Mouse (Mus musculus) E14TG2a.4 (cell line): ENCODE measurements around the gene Mlkl.

ENCODE experiments used
- CTCF ChIP-seq: conservative IDR thresholded peaks from 2 replicates; pipeline ENCODE4 v1.5.1; 2014; ENCODE audit warnings: low read length
- NANOG ChIP-seq: IDR thresholded peaks from 2 replicates; pipeline ENCODE4 v1.6.1; 2014; ENCODE audit warnings: borderline replicate concordance, low read length, mixed read lengths
- POU5F1 ChIP-seq: IDR thresholded peaks from 2 replicates; pipeline ENCODE4 v1.6.1; 2014; ENCODE audit warnings: low read length, borderline replicate concordance

DNA sequence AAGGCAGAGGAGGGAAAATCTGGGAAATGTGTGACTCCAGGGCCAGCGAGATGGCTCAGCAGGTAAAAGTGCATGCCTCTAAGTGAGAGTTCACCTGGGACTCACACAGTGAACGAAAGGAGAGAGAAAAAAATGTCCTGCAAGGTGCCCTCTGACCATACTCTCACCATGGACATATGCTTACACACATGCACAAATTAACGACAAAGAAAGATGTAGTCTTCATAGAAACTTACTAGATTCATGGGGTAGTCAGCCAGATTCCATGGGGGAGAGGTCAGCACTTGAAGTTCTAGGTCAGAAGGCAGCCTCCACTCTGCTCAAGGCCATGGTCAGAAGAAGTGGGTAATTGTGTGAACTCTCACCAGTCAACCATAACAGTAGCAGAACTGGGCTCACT lies 2.2 kb upstream of the Mlkl start:
- TF ChIP-seq POU5F1: no peak
- TF ChIP-seq CTCF: no peak
- no peak for TF ChIP-seq NANOG
